Mouse (Mus musculus) ovary, postnatal 10 days (tissue): ENCODE measurements around the gene Ctnnd2.

Experiments used
- DNase-seq: peaks from one replicate; pipeline ENCODE4 v3.0.0; 2022; ENCODE audit warnings: low spot score

Gene Ctnnd2

DNA sequence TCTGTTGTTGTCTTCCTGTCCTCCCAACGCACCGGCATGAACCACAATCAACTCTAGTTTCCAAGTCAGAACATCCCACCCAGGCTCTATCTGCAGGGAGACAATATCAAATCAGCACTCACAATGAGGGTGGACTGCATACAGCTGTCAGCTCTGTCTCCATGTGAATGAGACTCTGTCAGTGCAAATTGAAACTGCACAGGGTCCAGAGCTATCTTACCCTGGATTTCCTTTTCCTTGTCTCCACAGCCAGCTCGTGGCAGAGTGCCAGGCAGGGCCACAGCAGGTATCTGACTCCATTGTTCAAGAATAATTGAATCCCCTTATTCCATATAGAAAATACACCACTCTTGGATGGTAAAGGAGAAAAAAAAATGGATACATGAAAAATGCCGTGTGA is 343.0 kb downstream of the Ctnnd2 start:
- no peak for DNase-seq

DNA sequence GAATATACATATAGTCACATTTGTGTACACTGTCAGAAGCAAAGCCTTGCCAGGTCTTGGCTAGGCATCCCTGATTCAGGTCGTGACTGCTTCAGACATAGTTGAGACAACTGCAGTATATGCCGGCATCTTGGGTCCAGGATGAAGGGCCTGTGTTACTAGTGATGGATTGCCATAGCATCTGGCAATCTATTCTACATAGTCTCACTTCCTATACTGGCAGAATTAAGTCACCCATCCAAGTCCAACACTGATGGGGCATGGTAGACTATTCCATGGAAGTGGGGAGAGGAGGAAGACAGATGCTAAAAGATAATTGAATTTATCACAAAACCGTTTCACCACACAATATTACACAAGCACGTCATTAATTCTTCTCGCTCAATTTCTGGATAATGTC is 369.1 kb downstream of the Ctnnd2 start:
- DNase-seq: no peak

DNA sequence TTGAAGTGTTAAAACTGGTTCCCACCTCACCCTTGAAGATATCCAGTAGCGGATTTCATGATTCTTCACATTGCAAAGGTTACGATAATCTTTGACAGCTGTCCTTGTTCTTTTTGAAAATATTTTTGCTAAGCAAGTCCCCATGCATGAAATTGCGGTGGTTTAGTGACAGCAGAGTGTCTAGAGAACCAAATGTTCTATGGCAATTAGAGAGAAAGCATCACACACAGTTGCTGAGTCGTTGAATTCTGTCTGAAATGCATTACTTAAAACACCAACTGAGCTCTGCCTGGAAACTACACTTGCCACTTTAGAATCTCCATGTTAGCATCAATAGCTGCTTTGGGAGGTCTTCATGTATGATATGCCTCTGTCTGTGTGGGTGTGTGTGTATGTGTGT is 375.9 kb downstream of the Ctnnd2 start:
- DNase-seq: no peak

DNA sequence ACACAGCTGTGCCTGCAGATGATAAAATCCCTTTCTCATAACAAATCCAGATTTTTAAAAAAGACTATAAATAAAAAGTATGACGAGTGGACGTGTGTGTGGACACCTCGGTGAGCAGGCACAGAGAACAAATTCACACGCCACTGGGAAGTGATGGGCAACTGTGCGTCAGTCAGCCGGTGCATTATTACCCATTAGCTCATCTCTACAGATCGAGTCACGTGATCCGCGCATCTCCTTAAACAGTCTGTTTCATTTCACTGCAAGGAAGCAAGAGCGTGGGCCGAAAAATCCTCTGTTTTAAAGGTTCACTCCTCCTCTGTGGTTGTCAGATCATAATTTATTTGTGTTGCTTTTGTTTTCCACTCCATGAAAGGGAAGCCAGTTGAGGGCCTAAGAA is 378.6 kb downstream of the Ctnnd2 start:
- no peak for DNase-seq

DNA sequence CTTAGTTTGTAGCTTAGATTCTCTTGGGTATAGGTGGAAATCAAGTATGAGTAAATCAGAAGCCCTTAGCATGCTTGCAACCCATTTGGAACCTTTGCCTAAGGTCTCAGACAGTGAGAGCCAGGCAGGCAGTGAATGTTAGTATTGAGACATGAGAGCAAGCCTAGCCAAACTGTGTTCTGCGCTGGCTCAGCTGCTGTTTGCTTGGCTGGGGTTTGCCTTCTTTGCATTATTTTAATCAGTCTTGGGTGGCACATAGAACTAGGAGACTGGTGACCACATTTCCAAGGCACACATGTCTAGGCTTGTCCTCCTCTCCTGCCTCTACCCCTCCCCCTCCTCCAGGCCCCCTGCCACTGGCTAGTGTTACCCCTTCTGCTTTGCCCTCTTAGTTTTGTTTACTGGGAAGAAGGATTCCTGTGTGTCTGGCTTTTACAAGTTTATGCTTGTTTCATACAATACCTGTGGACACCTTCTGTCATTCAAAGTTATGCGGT is 381.6 kb downstream of the Ctnnd2 start:
- DNase-seq: no peak

DNA sequence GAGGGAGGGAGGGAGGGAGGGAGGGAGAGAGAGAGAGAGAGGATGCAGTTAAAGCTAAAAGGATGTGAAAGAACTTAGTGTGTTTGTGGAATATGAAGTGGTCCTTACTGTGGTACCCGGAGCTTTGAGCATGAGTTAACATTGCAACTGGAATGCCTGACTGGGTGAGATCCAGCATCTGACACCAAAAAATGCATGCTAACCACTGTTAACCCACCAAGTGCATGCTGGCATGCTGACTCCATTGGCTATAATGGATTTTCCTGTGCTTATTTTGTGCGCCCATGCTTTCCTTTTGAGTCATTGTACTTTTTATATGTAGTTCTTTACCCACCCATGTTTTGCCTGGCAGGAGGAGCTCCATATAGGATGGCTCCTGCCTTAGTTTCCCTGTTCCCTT is 383.4 kb downstream of the Ctnnd2 start:
- no peak for DNase-seq

DNA sequence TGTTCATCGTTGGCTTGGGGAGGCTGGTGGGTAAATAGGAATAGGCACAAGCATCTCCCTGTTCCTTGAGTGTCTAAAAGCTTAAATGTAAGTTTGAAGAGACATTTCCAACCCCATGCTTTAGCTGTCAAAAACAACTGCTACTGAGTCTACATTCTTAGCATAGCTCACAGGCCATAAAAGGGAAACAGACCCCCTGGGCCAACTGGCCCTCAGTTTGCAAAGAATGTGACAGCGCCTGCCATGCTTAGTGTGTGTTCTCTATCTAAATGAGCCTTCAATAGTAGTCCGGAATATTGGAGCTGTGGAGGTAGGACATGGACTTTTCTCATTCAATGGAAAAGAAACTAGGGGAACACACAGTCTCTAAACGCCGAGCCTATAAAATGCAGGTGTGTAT is 390.0 kb downstream of the Ctnnd2 start:
- DNase-seq: no peak

DNA sequence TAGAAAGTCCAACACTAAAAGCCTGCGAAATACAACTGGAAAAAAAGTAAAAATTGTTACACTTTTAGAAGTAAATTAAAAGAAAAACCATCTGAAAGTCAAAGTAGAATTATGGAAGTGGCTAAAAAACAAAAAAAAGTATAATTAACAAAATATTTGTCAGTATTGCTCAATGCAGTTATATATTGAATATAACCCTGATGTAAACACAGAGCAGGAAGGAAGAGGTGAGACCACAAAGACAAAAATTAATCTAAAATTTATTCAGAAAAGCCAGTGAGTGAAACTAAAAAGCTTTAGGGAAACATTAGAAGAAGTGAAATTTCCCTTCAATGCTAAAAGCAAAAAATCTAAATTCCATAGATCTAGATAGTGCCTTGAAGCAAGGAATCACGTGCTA is 392.2 kb downstream of the Ctnnd2 start:
- no peak for DNase-seq

DNA sequence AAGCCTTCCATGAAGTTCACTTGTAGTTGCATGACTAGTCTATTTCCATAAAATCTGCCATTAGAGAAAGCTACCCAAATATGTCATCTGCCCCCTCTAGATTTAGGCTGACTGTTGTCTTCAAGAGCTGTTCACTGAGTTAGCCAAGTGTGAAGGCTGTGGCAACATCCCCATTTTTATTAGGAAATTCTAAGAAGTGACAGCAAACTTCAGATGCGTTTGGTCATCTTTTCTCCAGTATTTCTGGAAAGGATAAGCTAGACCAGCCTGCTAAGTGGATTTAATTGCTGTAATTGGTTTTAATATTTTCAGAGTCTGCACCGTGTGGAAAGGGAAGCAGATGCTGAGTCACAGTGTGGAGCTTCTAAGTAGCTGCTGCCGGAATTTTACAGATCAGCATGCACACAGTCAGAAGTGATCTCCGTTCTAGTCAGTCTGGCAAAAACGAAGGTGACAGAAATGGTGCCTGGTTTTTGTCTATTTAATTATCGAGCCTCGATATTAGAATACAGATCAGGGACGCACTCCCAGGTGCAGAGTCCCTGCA is 397.9 kb downstream of the Ctnnd2 start:
- DNase-seq: no peak

DNA sequence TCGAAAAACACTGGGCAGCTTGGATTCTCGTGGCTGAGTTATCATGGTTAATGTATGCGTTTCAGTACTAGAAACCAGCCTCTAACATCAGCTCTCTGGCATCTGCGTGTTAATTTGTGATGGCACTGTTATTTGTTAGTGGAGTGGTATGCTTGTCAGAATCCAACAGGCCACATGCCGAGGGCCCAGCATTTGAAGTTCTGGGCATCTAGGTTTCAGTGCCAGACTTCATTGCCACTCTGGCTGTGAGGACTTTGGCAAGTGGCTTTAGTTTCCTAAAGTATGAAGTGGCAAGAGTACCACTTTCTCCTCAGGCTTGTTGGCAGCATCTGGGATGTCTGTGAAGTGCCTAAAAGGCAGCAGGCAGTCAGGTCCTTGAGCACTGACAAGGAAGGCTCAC is 415.1 kb downstream of the Ctnnd2 start:
- no peak for DNase-seq

DNA sequence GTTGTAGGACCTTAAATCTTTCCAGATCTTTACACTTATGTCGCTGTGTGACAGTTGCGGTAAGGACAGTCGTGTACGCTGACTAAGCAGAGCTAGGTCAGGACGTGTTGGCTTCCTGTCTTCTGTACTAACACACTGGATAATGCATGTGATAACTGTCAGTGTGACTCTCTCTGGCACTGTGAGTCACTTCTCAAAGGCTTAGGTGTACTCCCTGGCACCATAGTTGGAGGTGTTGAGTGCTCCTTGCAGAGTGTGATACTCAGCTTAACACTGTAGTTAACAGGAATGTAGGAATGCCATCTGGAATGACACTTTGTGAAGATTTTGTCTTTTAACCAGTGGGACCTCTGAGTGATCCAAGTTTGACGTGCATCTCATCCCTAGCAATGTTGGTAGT is 418.5 kb downstream of the Ctnnd2 start:
- no peak for DNase-seq

DNA sequence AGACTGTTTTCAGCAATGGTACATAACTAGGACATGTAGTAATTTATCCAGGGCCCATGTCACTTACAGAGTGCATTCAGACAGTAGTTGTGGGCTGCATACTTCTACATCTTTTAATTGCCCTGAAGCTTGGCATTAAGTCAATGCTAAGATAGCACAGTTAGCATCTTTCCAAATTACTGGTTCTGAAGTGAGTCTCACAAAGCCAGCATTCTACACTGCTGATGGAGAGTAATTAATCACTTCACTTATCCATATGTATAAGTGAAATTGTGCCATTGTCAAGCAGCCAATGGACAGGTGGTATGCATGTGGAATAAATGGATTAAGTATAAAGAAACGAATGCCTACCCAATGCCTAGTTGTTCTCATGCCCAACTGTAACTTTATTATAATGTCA is 423.1 kb downstream of the Ctnnd2 start:
- no peak for DNase-seq

DNA sequence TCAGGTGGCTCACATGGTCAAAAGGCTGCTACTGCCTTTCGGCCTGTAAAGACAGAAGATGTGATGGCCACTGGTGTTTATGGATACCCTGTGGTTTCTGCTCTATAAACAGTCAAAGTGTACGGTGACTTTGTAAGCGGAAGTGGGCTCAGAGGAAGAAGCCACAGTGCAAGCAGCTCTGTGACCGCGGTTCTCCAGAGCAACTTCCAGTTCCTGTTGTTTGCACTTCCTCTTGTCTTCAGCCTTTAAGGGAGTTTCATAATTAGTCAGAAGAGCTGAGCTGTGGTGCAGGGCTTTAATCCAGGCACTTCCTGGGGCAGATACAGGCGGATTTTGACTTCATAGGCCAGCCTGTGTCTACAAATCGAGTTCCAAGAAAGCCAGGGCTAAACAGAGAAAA is 438.2 kb downstream of the Ctnnd2 start:
- DNase-seq: no peak

DNA sequence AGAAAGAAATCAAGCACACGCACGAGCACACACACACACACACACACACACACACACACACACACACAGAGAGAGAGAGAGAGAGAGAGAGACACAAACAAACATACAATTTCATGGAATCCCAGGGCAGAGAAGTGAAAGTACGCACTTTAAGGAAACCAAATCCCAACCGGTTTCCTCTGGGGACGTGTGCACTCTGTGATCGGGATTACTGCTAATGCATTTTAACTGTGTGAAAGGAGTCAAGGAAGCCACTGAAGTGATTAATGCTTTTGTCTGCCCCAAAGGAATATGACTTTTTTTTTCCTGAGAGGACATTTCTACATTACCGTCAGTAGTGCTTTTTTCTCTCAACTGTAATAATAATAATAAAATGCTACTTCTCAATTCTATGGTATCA is 443.1 kb downstream of the Ctnnd2 start:
- DNase-seq: no peak

DNA sequence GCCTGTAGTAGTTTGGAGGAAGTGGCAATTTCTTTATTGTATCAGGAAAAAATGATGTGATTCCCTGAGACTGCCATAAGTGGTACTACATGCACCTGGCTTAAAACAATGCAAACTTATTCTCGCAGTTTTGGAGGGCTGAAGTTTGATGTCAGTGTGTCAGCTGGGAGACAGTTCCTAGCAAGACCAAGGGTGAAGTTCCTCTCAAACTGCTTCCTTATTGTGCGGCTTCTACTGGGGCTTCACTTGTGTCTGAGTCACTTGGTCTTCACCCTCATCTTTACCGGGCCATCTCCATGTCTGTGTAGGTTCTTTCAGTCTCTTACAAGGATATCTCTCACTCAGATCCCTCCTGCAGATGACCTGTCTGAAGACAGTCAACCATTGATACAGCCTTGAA is 444.5 kb downstream of the Ctnnd2 start:
- no peak for DNase-seq

DNA sequence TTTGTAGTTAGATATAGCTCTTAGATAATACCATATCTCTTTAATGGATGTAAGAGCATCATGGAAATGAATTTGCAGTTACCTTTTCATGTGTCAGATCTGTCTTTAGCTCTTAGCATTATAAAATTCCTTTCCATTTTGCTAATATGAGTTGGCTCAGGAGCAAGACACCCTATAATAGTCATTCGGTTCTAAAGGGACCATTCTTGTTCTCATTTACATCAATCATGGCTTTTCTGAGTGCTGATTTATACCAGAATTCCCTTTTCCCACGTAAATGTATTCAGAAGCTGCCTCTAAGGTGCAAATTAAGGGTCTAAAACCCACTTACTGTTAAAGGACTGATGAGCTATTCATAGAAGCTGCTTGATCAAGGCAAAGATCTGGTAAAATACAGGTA is 445.5 kb downstream of the Ctnnd2 start:
- no peak for DNase-seq

DNA sequence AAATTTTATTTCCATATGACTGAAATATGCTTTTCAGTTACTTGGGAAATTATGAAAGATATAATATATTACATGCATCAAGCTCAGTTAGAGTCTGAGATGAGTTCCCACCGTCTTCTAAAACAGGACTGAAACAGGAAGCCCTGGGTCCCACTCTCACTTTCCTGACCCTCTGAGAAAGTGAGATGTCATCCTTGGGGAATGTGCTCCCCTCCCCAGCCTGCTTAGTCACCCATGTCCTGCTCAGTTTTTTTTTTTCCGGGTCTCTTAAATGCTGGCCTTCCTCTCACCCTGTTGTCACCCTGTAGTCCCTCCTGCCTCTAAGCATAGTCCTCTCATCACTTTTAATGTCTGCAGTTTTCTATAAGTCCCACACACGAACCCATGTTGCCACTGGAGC is 456.1 kb downstream of the Ctnnd2 start:
- DNase-seq: no peak

DNA sequence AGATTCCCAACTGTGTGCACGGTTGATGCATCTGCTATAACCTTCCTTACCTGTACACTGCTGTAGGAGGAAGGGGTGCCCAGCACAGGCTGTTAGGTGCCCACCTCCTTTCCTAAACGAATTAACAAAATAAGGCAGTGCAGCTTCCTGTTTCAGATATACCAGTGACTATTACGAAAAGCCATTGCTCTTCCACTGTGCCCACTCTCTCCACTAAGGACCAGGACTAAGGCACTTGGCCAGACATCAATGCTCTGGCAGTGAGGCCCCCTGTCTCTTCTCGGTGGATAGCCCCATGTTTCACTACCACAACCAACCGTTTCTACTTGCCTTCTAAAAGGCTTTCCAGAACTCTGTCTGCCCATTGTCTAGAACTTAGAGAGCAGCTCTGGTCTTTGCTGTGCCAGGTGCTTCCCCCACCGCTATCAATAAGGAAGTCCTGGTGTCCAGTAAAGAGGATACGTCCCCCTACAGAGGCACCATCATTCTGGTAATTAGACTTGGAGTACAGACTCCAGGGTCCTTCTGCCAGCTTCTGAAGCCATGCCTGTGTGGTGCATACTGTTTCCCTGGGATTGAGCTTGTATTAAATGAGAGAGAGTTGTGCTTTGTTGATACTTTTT is 459.8 kb downstream of the Ctnnd2 start:
- DNase-seq: no peak

DNA sequence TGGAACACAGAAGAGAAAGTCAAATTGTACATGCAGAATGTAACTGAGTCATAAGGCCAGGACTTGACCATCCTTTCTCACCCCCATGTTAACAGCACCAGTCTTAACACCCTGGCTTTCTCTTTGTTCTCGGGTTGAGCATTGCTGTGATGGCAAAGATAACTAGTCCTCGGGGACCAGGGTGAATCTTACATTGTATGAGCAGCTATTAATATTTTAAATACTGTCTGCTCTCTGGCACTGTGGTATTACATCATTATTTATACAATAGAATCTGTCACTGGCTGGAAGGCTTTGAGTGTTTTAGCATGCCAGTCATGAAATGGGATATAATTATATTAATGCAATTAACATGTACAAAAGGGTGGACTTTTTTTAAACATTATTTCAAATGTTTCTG is 461.5 kb downstream of the Ctnnd2 start:
- no peak for DNase-seq

DNA sequence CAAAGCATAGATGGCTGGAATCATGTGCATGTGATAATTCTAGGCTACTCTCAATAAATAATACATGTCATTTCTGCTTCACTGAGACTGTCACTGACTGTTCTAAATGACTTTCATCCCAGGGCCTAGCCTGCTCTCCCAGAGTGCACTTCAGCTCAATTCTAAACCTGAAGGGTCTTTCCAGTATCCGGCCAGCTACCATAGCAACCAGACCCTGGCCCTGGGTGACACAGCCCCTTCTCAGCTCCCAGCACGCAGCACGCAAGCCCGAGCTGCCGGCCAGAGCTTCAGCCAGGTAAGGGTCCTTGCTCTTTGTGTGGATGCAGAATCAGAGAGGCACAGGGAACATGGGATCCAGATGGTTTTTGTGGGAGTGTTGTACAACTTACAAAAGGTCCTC is 462.1 kb downstream of the Ctnnd2 start:
- no peak for DNase-seq

DNA sequence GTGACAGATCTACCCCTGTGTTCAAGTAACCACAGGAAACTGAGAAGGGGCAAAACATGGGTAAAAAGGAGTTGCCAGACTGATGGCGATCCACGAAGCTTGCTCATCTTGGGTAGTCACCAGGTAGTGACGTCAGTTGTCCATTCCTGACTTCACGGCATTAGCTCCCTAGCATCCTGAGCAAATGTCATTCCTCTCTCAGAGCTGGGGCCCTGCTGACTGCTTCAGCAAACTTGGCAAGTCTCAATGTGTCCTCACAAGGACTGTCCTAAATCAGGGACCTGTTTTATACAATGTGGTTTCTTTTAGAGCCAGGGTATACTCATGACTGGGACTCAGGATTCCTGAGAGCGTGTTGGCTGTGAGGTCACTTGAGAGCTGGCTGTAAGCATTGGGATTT is 468.3 kb downstream of the Ctnnd2 start:
- DNase-seq: no peak

DNA sequence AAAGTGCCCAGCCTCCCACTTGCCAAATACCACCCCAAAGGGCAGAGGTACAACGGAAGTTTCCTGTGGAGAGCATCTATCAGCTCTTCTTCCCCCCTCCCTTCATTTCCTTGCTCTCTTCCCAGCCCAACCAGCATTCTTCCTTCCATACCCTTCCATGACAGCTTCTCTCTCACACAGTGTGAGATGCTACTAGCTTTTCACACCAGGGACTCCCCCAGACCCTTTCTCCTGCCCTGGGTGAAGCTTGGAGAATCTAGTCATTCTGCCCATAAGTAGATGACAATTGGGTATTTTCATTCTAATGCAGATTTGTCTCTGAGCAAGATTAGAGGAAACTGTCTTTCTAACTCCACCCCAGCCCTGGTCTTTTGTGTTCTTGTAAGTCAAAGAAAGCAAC is 473.3 kb downstream of the Ctnnd2 start:
- no peak for DNase-seq

DNA sequence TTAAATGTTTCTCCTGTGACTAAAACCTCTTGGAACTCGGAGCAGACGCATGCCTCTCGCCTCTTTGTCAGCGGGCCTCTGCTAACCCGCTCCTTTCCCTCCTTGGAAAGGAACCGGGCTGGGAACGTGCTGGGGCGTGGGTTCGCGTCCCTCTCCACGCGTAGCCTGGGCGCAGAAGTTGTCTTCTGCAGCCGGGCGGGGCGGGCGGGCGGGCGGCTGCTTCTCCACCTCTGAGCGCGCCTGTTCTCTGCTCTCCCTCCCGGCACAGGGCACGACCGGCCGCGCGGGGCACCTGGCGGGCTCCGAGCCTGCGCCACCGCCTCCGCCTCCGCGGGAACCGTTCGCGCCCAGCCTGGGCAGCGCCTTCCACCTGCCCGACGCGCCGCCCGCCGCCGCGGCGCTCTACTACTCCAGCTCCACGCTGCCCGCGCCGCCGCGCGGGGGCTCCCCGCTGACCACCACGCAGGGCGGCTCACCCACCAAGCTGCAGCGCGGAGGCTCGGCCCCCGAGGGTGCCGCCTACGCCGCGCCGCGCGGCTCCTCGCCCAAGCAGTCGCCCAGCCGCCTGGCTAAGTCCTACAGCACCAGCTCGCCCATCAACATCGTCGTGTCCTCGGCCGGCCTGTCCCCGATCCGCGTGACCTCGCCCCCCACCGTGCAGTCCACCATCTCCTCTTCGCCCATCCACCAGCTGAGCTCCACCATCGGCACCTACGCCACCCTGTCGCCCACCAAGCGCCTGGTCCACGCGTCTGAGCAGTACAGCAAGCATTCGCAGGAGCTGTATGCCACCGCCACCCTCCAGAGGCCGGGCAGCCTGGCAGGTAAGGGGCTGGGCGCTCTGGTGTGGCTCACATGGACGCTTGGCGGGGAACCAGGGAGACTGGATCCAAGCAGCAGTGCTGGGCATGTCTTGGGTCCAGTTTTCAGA is 474.4 kb downstream of the Ctnnd2 start:
- no peak for DNase-seq
